Comparison of ENCODE assay signal across 14 mouse cellular contexts in the genomic region with DNA sequence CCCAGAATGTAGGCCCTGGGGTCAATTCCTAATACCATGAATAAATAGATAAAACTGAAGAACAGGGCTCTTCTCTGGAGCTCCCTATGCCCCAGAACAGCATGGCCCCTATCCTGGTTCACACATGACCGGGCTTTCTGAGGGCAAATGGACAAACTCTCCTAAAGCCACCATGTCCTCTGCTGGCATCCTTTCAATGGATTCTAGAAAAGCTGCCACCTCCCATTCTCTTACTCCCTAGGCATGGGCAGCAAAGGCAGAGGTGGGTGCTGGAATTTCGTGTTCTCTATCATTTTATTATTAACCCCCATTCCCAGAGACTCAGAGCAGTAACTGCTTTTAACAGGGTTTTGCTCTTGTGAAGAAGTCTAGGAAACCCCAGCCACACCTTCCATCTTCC. TPM values are rescaled to one million over a fixed set of nuclear protein-coding genes. Genes with fewer than 3 reads are reported as not detected.
A peak's percentile ranks its signal among the peaks of the same experiment; 100 is the strongest.
DNase-seq lines count a peak whose midpoint lies in the region; ATAC-seq and TF ChIP-seq lines count a peak whose summit lies in the region.
"Had no signal": no experiment of that assay in that cellular context is flagged by ENCODE, and none has a peak within 500 bp of the region (broad histone marks: within the 10 kb centered on the region; RNA-seq: fewer than 3 reads in every experiment).

No protein-coding gene starts in this region.

- 0 out of 2 replicates have a peak, but pooled peaks cover under 1% of the 10 kb centered on the region for H3K36me3 ChIP-seq in heart, embryonic 10.5 days
- H3K36me3 ChIP-seq in E14TG2a.4 (ENCODE audit: insufficient read depth, low read length), result peaks cover 9% of the 10 kb centered on the region
- H3K36me3 ChIP-seq in forebrain, embryonic 15.5 days, result no peaks in the 10 kb centered on the region
- H3K36me3 ChIP-seq in limb, embryonic 14.5 days (ENCODE audit: control insufficient read depth, insufficient read depth, low read length), result no peaks in the 10 kb centered on the region; the same call in 1 of the 2 replicates

- peak; percentile 9 for DNase-seq in heart, embryonic 10.5 days (ENCODE audit: low spot score)
- no peak for DNase-seq in heart, postnatal 36 days
- DNase-seq in limb, embryonic 14.5 days (ENCODE audit: low spot score), result no peak
- DNase-seq in gastrocnemius, postnatal 10 days, result no peak
- no peak for DNase-seq in left cerebral cortex, adult 9 months (ENCODE audit: low spot score in 2 of 2)
- DNase-seq in cerebellum, postnatal 36 days, result no peak
- DNase-seq: adrenal gland, adult 2 months; cerebellum, adult 11 months; kidney, adult 18-20 months had no signal

- H3K4me1 ChIP-seq in heart, embryonic 10.5 days, result peaks cover 54% of the 10 kb centered on the region
- H3K4me1 ChIP-seq in E14TG2a.4 (replicated peaks; ENCODE audit: low read depth, low read length), result peaks cover 58% of the 10 kb centered on the region
- peaks cover 65% of the 10 kb centered on the region for H3K4me1 ChIP-seq in forebrain, embryonic 15.5 days
- H3K4me1 ChIP-seq in limb, embryonic 14.5 days (ENCODE audit: control insufficient read depth, insufficient read depth, low read length), result peaks cover 34% of the 10 kb centered on the region

- H3K27me3 ChIP-seq in heart, embryonic 10.5 days (ENCODE audit: insufficient read depth, poor library complexity, severe bottlenecking), result no peaks in the 10 kb centered on the region
- no peaks in the 10 kb centered on the region for H3K27me3 ChIP-seq in E14TG2a.4 (ENCODE audit: insufficient read depth, low read length)
- no peaks in the 10 kb centered on the region for H3K27me3 ChIP-seq in forebrain, embryonic 15.5 days
- H3K27me3 ChIP-seq in limb, embryonic 14.5 days (ENCODE audit: control insufficient read depth, insufficient read depth, low read length), result no peaks in the 10 kb centered on the region

- H3K4me3 ChIP-seq in heart, embryonic 10.5 days, result 0 out of 2 replicates have a peak overlapping the region, but pooled peaks have one; percentile 81
- H3K4me3 ChIP-seq in E14TG2a.4 (replicated peaks; ENCODE audit: low read length), result peak overlapping the region; percentile 86; the same call in 1 of the 2 replicates
- peak overlapping the region; percentile 76 for H3K4me3 ChIP-seq in forebrain, embryonic 15.5 days
- H3K4me3 ChIP-seq in limb, embryonic 14.5 days (replicated peaks; ENCODE audit: low read length), result no peak overlapping the region

- 0 out of 2 replicates have a peak overlapping the region, but pooled peaks have one; percentile 88 for H3K27ac ChIP-seq in heart, embryonic 10.5 days
- H3K27ac ChIP-seq in forebrain, embryonic 15.5 days (replicated peaks), result no peak overlapping the region
- no peak overlapping the region for H3K27ac ChIP-seq in limb, embryonic 14.5 days (replicated peaks; ENCODE audit: low read depth, low read length)

- WGBS in heart, embryonic 10.5 days, result 75% methylated on average over 2 of the region's 2 CpGs
- 78% methylated on average over 2 of the region's 2 CpGs for WGBS in forebrain, embryonic 15.5 days
- WGBS in limb, embryonic 14.5 days, result 79% methylated on average over 2 of the region's 2 CpGs

- intact Hi-C loops in heart, postnatal 36 days (cut with DNase I), result loop anchor here (5.0 kb wide), 1 partner anchor 268 kb away; no protein-coding TSS in a partner anchor

- H3K9me3 ChIP-seq in heart, embryonic 10.5 days, result no peaks in the 10 kb centered on the region
- no peaks in the 10 kb centered on the region for H3K9me3 ChIP-seq in E14TG2a.4 (ENCODE audit: low read length)
- H3K9me3 ChIP-seq in forebrain, embryonic 15.5 days, result no peaks in the 10 kb centered on the region
- no peaks in the 10 kb centered on the region for H3K9me3 ChIP-seq in limb, embryonic 14.5 days (ENCODE audit: control insufficient read depth, low read length)

- no peak for TF ChIP-seq CTCF in E14TG2a.4 (conservative IDR thresholded peaks at IDR 0.05; ENCODE audit: low read length)

- H3K4me2 ChIP-seq in forebrain, embryonic 15.5 days (replicated peaks), result peak overlapping the region; percentile 85
- peak overlapping the region; percentile 85 for H3K4me2 ChIP-seq in limb, embryonic 14.5 days (replicated peaks; ENCODE audit: low read depth, low read length, severe bottlenecking)

- no peak for TF ChIP-seq POLR2A in limb, embryonic 14.5 days (IDR thresholded peaks at IDR 0.05; ENCODE audit: borderline replicate concordance, extremely low read depth, insufficient read depth, insufficient read length)

- ATAC-seq in forebrain, embryonic 15.5 days (replicated peaks), result no peak
- no peak for ATAC-seq in limb, embryonic 14.5 days (ENCODE audit: low FRiP score, low read depth)

- H3K9ac ChIP-seq in forebrain, embryonic 15.5 days (replicated peaks), result no peak overlapping the region
- H3K9ac ChIP-seq in limb, embryonic 14.5 days (ENCODE audit: low read depth, low read length, severe bottlenecking), result no peak overlapping the region

RNA-seq across cellular contexts. Expression of gene Map3k12, which starts 1.6 kb away (rescaled TPM):
- polyA plus RNA-seq in heart, embryonic 10.5 days (2016; fragmentation: Nextera tagmentation; extraction: Ambion mirVana), result 17.9 and 19.7 TPM in 2 replicates
- 1 to 10 TPM; 3.5 to 3.6 TPM for total RNA-seq in heart, postnatal 36 days (2021)
- polyA plus RNA-seq in forebrain, embryonic 15.5 days (2015; fragmentation: Nextera tagmentation; extraction: Ambion mirVana), result 55.3 and 55.9 TPM in 2 replicates
- 36.3 and 38.3 TPM in 2 replicates for polyA plus RNA-seq in limb, embryonic 14.5 days (2012; rRNA removed)
- 15.8 and 18.7 TPM in 2 replicates for polyA plus RNA-seq in limb, embryonic 14.5 days (2014; fragmentation: Nextera tagmentation; extraction: Ambion mirVana)
- total RNA-seq in gastrocnemius, postnatal 10 days (2021), result 1 to 10 TPM; 3.8 to 4.9 TPM

RNA-seq across cellular contexts. Expression of gene Tarbp2, which starts 2.7 kb away (rescaled TPM):
- 127 and 140 TPM in 2 replicates for polyA plus RNA-seq in heart, embryonic 10.5 days (2016; fragmentation: Nextera tagmentation; extraction: Ambion mirVana)
- 10 to 100 TPM; 45.5 to 48.2 TPM for total RNA-seq in heart, postnatal 36 days (2021)
- polyA plus RNA-seq in forebrain, embryonic 15.5 days (2015; fragmentation: Nextera tagmentation; extraction: Ambion mirVana), result 102 and 103 TPM in 2 replicates
- polyA plus RNA-seq in limb, embryonic 14.5 days (2012; rRNA removed), result 132 and 150 TPM in 2 replicates
- polyA plus RNA-seq in limb, embryonic 14.5 days (2014; fragmentation: Nextera tagmentation; extraction: Ambion mirVana), result 78.1 and 86.6 TPM in 2 replicates
- total RNA-seq in gastrocnemius, postnatal 10 days (2021), result 10 to 100 TPM; 45.7 to 49.2 TPM

RNA-seq across cellular contexts. Expression of gene Npff, which starts 9.5 kb away (rescaled TPM):
- polyA plus RNA-seq in heart, embryonic 10.5 days (2016; fragmentation: Nextera tagmentation; extraction: Ambion mirVana), result 0.88 and 0.99 TPM in 2 replicates
- 1 to 10 TPM in 1 of 2 experiments, under 1 TPM in 1; 0.89 to 1.4 TPM for total RNA-seq in heart, postnatal 36 days (2021)
- 2.4 and 2.5 TPM in 2 replicates for polyA plus RNA-seq in forebrain, embryonic 15.5 days (2015; fragmentation: Nextera tagmentation; extraction: Ambion mirVana)
- polyA plus RNA-seq in limb, embryonic 14.5 days (2012; rRNA removed), result 13.7 and 14.4 TPM in 2 replicates
- 2.5 and 2.8 TPM in 2 replicates for polyA plus RNA-seq in limb, embryonic 14.5 days (2014; fragmentation: Nextera tagmentation; extraction: Ambion mirVana)
- 1 to 10 TPM; 1.2 to 3.4 TPM for total RNA-seq in gastrocnemius, postnatal 10 days (2021)

RNA-seq across cellular contexts. Expression of gene Gm10337, which starts 11.7 kb away (rescaled TPM):
- not detected in 2 replicates for polyA plus RNA-seq in heart, embryonic 10.5 days (2016; fragmentation: Nextera tagmentation; extraction: Ambion mirVana)
- not detected for total RNA-seq in heart, postnatal 36 days (2021)
- polyA plus RNA-seq in forebrain, embryonic 15.5 days (2015; fragmentation: Nextera tagmentation; extraction: Ambion mirVana), result 6.0 and 6.1 TPM in 2 replicates
- polyA plus RNA-seq in limb, embryonic 14.5 days (2012; rRNA removed), result not detected in 2 replicates
- polyA plus RNA-seq in limb, embryonic 14.5 days (2014; fragmentation: Nextera tagmentation; extraction: Ambion mirVana), result not detected in 2 replicates
- total RNA-seq in gastrocnemius, postnatal 10 days (2021), result not detected
- total RNA-seq: adrenal gland, adult 2 months; left cerebral cortex, adult 8-10 months; megakaryocyte progenitor cell, adult 5-6 weeks had no signal
- polyA plus RNA-seq: adrenal gland, adult 2 months; stomach, embryonic 16.5 days had no signal

RNA-seq across cellular contexts. Expression of gene Pcbp2, which starts 44.9 kb away (rescaled TPM):
- 143 and 183 TPM in 2 replicates for polyA plus RNA-seq in heart, embryonic 10.5 days (2016; fragmentation: Nextera tagmentation; extraction: Ambion mirVana)
- total RNA-seq in heart, postnatal 36 days (2021), result 100 to 1,000 TPM; 482 to 500 TPM
- 155 and 161 TPM in 2 replicates for polyA plus RNA-seq in forebrain, embryonic 15.5 days (2015; fragmentation: Nextera tagmentation; extraction: Ambion mirVana)
- polyA plus RNA-seq in limb, embryonic 14.5 days (2012; rRNA removed), result 814 and 942 TPM in 2 replicates
- polyA plus RNA-seq in limb, embryonic 14.5 days (2014; fragmentation: Nextera tagmentation; extraction: Ambion mirVana), result 324 and 328 TPM in 2 replicates
- 100 to 1,000 TPM; 476 to 508 TPM for total RNA-seq in gastrocnemius, postnatal 10 days (2021)
